Mouse (Mus musculus): ENCODE measurements around the gene Arl2. TPM values are rescaled to one million over a fixed set of nuclear protein-coding genes. Genes with fewer than 3 reads are reported as not detected.
"Not testable (repeated sequence)": the region's sequence is repeated elsewhere in the genome, so short reads cannot be mapped to it uniquely, and the experiment has no call there.

Gene Arl2
- polyA plus RNA-seq, 1 experiment from 2014 or later = 90.2 TPM

DNA sequence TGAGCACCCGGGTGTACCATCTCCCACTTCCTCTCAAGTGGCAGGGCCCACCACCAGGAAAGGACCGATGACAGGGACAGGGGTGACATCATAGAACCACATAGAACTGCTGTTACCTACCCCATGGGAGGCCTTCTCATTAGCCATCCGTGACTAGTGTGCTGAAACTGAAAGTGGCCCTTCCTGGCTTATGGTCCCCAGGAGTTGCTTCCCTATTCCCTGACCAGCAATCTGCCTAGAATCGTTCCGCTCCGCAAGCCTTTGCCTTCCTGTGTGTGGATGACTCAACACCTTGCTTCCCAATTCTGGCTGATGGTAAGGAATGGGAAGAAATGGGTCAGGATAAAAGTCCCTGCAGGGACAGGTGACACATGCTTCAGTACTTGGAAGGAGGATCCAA, 15.9 kb upstream of the Arl2 start:
- no peak for ATAC-seq
- no peak overlapping the region for H3K4me2 ChIP-seq (ENCODE audit: low read length)
- no peaks in the 10 kb centered on the region for H3K36me3 ChIP-seq (ENCODE audit: control insufficient read depth, insufficient read depth, low read length)
- H3K4me1 ChIP-seq (ENCODE audit: control insufficient read depth, insufficient read depth, low read length) = no peaks in the 10 kb centered on the region
- 84% methylated on average over 6 of the region's 6 CpGs for WGBS
- no peak for DNase-seq (ENCODE audit: low spot score)
- H3K27me3 ChIP-seq (replicated peaks; ENCODE audit: control insufficient read depth, insufficient read depth, low read length) = no peaks in the 10 kb centered on the region
- H3K9ac ChIP-seq (ENCODE audit: low read length) = no peak overlapping the region
- H3K9me3 ChIP-seq (replicated peaks; ENCODE audit: control insufficient read depth, low read length) = no peaks in the 10 kb centered on the region
- H3K4me3 ChIP-seq (ENCODE audit: low read depth, low read length) = no peak overlapping the region
- no peak overlapping the region for H3K27ac ChIP-seq (ENCODE audit: low read depth, low read length)

DNA sequence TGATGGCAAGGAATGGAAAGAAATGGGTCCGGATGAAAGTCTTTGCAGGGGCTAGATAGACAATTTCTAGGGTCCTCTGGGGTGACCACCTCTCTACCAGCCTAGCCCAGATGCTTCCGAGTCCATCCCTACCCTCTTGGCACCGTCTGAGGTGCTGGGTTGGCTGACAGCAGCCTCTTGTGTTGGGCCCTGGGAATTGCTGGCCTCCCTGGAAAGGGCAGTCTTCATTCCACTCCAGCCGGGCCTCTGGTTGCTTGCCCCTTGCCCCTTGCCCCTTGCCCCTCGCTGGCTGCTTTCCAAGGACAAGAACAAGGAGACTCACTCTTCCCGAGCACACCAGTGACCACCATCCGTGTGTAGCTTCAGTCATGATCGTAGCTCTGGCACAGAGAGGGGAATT, 15.0 kb upstream of the Arl2 start:
- H3K27me3 ChIP-seq (replicated peaks; ENCODE audit: control insufficient read depth, insufficient read depth, low read length) = no peaks in the 10 kb centered on the region
- H3K36me3 ChIP-seq (ENCODE audit: control insufficient read depth, insufficient read depth, low read length) = no peaks in the 10 kb centered on the region
- no peak overlapping the region for H3K9ac ChIP-seq (ENCODE audit: low read length)
- H3K4me2 ChIP-seq (ENCODE audit: low read length) = no peak overlapping the region
- H3K4me1 ChIP-seq (ENCODE audit: control insufficient read depth, insufficient read depth, low read length) = no peaks in the 10 kb centered on the region
- no peaks in the 10 kb centered on the region for H3K9me3 ChIP-seq (replicated peaks; ENCODE audit: control insufficient read depth, low read length)
- DNase-seq (ENCODE audit: low spot score) (no peak), ATAC-seq (no peak)
- no peak overlapping the region for H3K4me3 ChIP-seq (ENCODE audit: low read depth, low read length)
- no peak overlapping the region for H3K27ac ChIP-seq (ENCODE audit: low read depth, low read length)
- 71% methylated on average over 8 of the region's 8 CpGs for WGBS

DNA sequence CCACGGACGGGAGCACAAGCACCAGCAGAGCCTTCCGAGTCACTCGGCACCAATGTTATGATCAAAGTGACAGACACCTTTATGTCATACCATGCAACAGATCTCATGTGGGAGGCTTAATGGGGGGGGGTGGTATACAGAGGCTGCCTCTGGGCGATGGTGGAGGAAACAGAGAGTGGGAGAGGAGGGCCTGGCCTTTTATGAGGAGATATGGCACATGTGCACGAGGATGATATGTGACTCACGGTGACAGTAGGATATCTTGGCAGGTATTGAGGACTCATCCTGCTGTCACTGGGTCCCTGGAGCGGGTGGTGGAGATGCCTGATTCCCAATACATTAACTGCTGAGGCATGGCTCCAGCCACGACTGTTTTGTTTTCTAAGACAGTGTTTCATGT, 13.8 kb upstream of the Arl2 start:
- Histone ChIP-seq H3K9ac (ENCODE audit: low read length) (no peak overlapping the region), H3K27ac (ENCODE audit: low read depth, low read length) (no peak overlapping the region), H3K9me3 (replicated peaks; ENCODE audit: control insufficient read depth, low read length) (no peaks in the 10 kb centered on the region), H3K27me3 (replicated peaks; ENCODE audit: control insufficient read depth, insufficient read depth, low read length) (no peaks in the 10 kb centered on the region), H3K4me3 (ENCODE audit: low read depth, low read length) (no peak overlapping the region), H3K36me3 (ENCODE audit: control insufficient read depth, insufficient read depth, low read length) (no peaks in the 10 kb centered on the region), H3K4me2 (ENCODE audit: low read length) (no peak overlapping the region), H3K4me1 (ENCODE audit: control insufficient read depth, insufficient read depth, low read length) (no peaks in the 10 kb centered on the region)
- DNase-seq (ENCODE audit: low spot score) (no peak), ATAC-seq (no peak)
- WGBS = 89% methylated on average over 9 of the region's 9 CpGs

DNA sequence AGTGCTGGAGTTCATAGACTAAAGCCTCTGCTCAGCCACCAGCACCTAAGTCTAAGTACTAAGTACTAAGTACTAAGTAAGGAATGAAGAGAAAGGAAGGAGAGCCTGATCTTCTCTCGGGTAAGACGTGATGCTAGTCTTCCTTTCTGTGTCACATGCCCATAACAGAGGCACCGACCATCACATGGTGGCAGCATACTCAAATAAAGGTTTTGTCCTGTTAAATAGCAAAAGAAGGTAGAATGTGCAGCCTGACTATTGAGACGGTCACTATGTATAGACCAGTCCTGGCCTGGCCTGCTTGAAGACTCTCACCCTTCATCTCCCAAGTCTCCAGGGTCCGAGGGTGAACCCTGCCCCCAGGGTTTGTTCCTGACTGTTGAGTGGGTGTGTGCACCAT, 3.5 kb upstream of the Arl2 start:
- no peaks in the 10 kb centered on the region for H3K9me3 ChIP-seq (replicated peaks; ENCODE audit: control insufficient read depth, low read length)
- WGBS = 87% methylated on average over 5 of the region's 5 CpGs

DNA sequence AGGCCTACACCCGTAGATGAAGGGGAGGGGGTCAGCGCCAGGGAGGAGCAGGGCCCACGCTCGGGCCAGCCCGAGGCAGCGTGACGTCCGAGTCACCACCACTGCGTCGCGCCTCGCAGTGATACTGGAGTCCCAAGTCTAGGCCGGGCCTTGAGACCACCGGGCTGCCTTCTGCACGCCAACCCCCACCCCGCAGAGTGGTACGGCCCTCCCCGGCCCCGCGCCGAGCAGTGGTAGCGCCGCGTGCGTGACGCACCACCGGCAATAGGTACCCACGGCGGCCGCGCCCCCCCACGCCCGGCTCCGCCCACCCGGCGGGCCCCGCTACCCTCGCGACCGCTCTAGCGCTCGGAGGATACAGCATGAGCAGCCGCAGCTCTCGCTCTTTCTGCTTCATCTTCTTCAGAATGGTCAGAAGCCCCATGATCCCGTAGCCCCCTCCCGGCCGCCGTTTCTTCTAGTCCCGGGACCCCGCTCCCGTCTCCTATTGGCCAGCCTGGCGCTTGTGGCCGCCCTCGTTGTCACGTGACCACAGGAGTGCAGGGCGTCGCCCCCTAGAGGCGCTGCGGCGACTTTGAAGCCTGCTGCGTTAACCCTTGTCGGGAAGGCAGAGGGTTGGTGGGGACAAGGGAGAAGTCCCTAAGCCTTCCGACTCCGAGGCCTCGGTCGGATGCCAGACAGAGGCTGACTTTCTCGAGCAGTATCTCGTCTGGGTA, 512 bp downstream of the Arl2 start, which contains the start of gene Batf2:
Batf2 (plus strand) TSS at position 306 of the 716 bp plus-strand sequence.
- WGBS = under 1% methylated on average over 68 of the region's 68 CpGs
- peak within 1 kb of the TSS; percentile 59 for H3K4me2 ChIP-seq (ENCODE audit: low read length)

More for the DNA sequence above, 3.5 kb upstream of the Arl2 start:
- no peak for ATAC-seq
- Histone ChIP-seq H3K36me3 (ENCODE audit: control insufficient read depth, insufficient read depth, low read length) (no peaks in the 10 kb centered on the region), H3K27me3 (replicated peaks; ENCODE audit: control insufficient read depth, insufficient read depth, low read length) (no peaks in the 10 kb centered on the region), H3K9ac (ENCODE audit: low read length) (no peak overlapping the region), H3K4me2 (ENCODE audit: low read length) (no peak overlapping the region), H3K4me3 (ENCODE audit: low read depth, low read length) (no peak overlapping the region), H3K4me1 (ENCODE audit: control insufficient read depth, insufficient read depth, low read length) (peaks cover 4% of the 10 kb centered on the region; the same call in 1 of the 2 replicates), H3K27ac (ENCODE audit: low read depth, low read length) (no peak overlapping the region)
- DNase-seq (ENCODE audit: low spot score) = no peak

DNA sequence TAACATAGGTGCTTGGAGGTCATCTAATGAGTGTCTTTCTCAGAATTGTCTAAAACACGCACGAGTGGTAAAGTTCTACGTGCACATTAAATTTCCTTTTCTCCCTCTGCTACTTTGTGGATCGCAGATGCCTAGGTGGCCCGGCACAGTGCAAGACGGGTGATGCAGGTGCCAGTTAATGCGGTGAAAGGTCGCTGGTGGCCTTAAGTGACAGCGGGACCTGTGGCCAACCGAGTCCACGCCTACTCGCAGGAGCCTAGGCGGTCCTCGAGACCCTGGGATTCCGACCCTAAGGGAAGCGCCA, 1.0 kb downstream of the Arl2 start:
- H3K27me3 ChIP-seq (replicated peaks; ENCODE audit: control insufficient read depth, insufficient read depth, low read length) = no peaks in the 10 kb centered on the region
- H3K9ac ChIP-seq (ENCODE audit: low read length) = peak overlapping the region; percentile 80
- H3K4me2 ChIP-seq (ENCODE audit: low read length) = peak overlapping the region; percentile 59
- no peaks in the 10 kb centered on the region for H3K9me3 ChIP-seq (replicated peaks; ENCODE audit: control insufficient read depth, low read length)
- 5% methylated on average over 16 of the region's 16 CpGs for WGBS
- H3K4me1 ChIP-seq (ENCODE audit: control insufficient read depth, insufficient read depth, low read length) = peaks cover 8% of the 10 kb centered on the region
- DNase-seq (ENCODE audit: low spot score) = no peak
- H3K36me3 ChIP-seq (ENCODE audit: control insufficient read depth, insufficient read depth, low read length) = peaks cover 24% of the 10 kb centered on the region
- peak overlapping the region; percentile 94 for H3K27ac ChIP-seq (ENCODE audit: low read depth, low read length)
- ATAC-seq = no peak
- peak overlapping the region; percentile 48 for H3K4me3 ChIP-seq (ENCODE audit: low read depth, low read length)

More for the DNA sequence above, 512 bp downstream of the Arl2 start, which contains the start of gene Batf2:
- Histone ChIP-seq H3K9ac (ENCODE audit: low read length) (peak within 1 kb of the TSS; percentile 80), H3K36me3 (ENCODE audit: control insufficient read depth, insufficient read depth, low read length) (peaks cover 19% of the 10 kb centered on the region), H3K4me3 (ENCODE audit: low read depth, low read length) (peak within 1 kb of the TSS; percentile 48), H3K9me3 (replicated peaks; ENCODE audit: control insufficient read depth, low read length) (no peaks in the 10 kb centered on the region), H3K27ac (ENCODE audit: low read depth, low read length) (peak within 1 kb of the TSS; percentile 94), H3K27me3 (replicated peaks; ENCODE audit: control insufficient read depth, insufficient read depth, low read length) (no peaks in the 10 kb centered on the region), H3K4me1 (ENCODE audit: control insufficient read depth, insufficient read depth, low read length) (peaks cover 8% of the 10 kb centered on the region)
- DNase-seq (ENCODE audit: low spot score) (peak; percentile 98), ATAC-seq (peak; percentile 95)

DNA sequence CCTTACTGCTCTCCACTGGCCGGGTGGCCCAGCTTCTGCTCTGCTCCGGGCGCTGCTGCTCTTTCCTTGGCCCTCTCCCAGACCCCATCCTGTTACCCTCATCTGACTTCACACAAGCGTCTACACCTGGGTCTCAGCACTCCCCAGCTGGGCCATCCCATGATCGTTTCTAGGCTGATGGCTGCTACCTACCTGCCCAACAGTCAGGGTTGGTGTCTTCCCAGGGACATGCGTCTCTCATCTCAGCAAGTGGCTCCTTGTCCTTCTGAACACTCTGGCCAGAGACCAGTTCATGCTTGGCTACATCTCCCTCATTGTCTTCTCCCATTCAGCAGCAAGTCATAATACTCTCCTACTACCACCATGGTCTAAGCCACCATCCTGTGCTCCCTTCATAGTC, 1.6 kb downstream of the Arl2 start:
- Histone ChIP-seq H3K9me3 (replicated peaks; ENCODE audit: control insufficient read depth, low read length) (no peaks in the 10 kb centered on the region), H3K4me3 (ENCODE audit: low read depth, low read length) (peak overlapping the region; percentile 48), H3K36me3 (ENCODE audit: control insufficient read depth, insufficient read depth, low read length) (peaks cover 27% of the 10 kb centered on the region), H3K4me2 (ENCODE audit: low read length) (peak overlapping the region; percentile 59), H3K4me1 (ENCODE audit: control insufficient read depth, insufficient read depth, low read length) (peaks cover 8% of the 10 kb centered on the region), H3K9ac (ENCODE audit: low read length) (peak overlapping the region; percentile 80; the same call in 1 of the 2 replicates), H3K27ac (ENCODE audit: low read depth, low read length) (no peak overlapping the region), H3K27me3 (replicated peaks; ENCODE audit: control insufficient read depth, insufficient read depth, low read length) (no peaks in the 10 kb centered on the region)
- DNase-seq (ENCODE audit: low spot score) = no peak
- WGBS = 91% methylated on average over 6 of the region's 6 CpGs
- ATAC-seq = no peak

DNA sequence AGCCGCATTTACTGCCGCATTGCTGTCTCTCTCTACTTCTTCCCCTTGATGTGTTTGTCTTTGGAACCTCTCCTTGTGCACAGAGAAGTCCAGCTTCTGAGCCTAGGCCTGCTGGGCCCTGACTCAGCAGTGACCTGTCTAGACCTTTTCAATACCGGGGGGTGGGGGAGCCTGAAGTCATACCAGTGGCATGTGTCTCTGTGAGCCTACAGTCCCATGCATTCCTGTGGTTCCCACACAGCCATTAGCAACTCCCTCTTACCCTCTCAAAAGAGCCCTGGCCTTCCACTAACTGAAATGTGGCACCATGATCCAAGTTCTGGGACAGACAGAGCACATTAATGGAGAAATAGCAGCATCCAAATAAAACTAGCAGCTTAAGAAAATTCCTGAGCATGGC, 5.0 kb downstream of the Arl2 start:
- Histone ChIP-seq H3K9ac (ENCODE audit: low read length) (no peak overlapping the region), H3K9me3 (replicated peaks; ENCODE audit: control insufficient read depth, low read length) (no peaks in the 10 kb centered on the region), H3K27me3 (replicated peaks; ENCODE audit: control insufficient read depth, insufficient read depth, low read length) (no peaks in the 10 kb centered on the region), H3K4me3 (ENCODE audit: low read depth, low read length) (no peak overlapping the region), H3K4me2 (ENCODE audit: low read length) (no peak overlapping the region), H3K36me3 (ENCODE audit: control insufficient read depth, insufficient read depth, low read length) (peaks cover 31% of the 10 kb centered on the region), H3K4me1 (ENCODE audit: control insufficient read depth, insufficient read depth, low read length) (peaks cover 8% of the 10 kb centered on the region), H3K27ac (ENCODE audit: low read depth, low read length) (no peak overlapping the region)
- WGBS = 93% methylated on average over 3 of the region's 3 CpGs
- DNase-seq (ENCODE audit: low spot score) (no peak), ATAC-seq (no peak)

DNA sequence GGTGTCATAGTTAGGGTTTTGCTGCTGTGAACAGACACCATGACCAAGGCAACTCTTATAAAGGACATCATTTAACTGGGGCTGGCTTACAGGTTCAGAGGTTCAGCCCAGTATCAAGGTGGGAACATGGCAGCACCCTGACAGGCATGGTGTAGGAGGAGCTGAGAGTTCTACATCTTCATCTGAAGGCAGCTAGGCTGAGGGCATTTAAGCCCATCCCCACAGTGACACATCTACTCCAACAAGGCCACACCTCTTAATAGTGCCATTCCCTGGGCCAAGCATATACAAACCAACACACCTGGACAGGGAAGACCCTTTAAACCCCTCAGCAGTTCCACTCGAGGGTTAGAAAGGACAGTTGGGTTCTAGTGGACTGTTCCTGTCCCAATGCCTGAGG, 8.2 kb downstream of the Arl2 start:
- H3K9ac ChIP-seq (ENCODE audit: low read length) = not testable (repeated sequence)

More for the DNA sequence above, 8.2 kb downstream of the Arl2 start:
- H3K27ac ChIP-seq (ENCODE audit: low read depth, low read length); H3K27me3 ChIP-seq (replicated peaks; ENCODE audit: control insufficient read depth, insufficient read depth, low read length); H3K9me3 ChIP-seq (replicated peaks; ENCODE audit: control insufficient read depth, low read length); ATAC-seq; H3K4me3 ChIP-seq (ENCODE audit: low read depth, low read length); DNase-seq (ENCODE audit: low spot score); H3K4me2 ChIP-seq (ENCODE audit: low read length); H3K4me1 ChIP-seq (ENCODE audit: control insufficient read depth, insufficient read depth, low read length): not testable (repeated sequence)
- peaks cover 31% of the 10 kb centered on the region for H3K36me3 ChIP-seq (ENCODE audit: control insufficient read depth, insufficient read depth, low read length)
- WGBS = 44% methylated on average over 1 of the region's 1 CpGs
